Mouse (Mus musculus) liver, adult 2 months (tissue): ENCODE results near the gene Aldh3b3. TPM values are rescaled to one million over a fixed set of nuclear protein-coding genes. Genes with fewer than 3 reads are reported as not detected.

Experiments
- DNase-seq: peaks from one replicate; pipeline ENCODE4 v3.0.0-alpha.2; 2011; ENCODE audit warnings: low read depth, low spot score; ENCODE audit errors: extremely low read depth
- H3K27ac ChIP-seq: fragments of 200-500 bp; replicated peaks from 2 replicates; pipeline ENCODE4 v1.5.1; 2012; ENCODE audit warnings: low read depth, mild to moderate bottlenecking, control low read depth, inconsistent platforms, low read length; ENCODE audit not compliant: insufficient read depth
- H3K27me3 ChIP-seq: fragments of 200-500 bp; 2 replicates; pipeline ENCODE4 v1.6.1; 2012; ENCODE audit warnings: mild to moderate bottlenecking, moderate library complexity, low read length, inconsistent platforms; ENCODE audit not compliant: control insufficient read depth, insufficient read depth
- H3K36me3 ChIP-seq: fragments of 200-500 bp; 2 replicates; pipeline ENCODE4 v1.6.1; 2012; ENCODE audit warnings: low read length, inconsistent platforms; ENCODE audit not compliant: control insufficient read depth, insufficient read depth
- H3K4me1 ChIP-seq: fragments of 200-500 bp; 2 replicates; pipeline ENCODE4 v1.6.1; 2011; ENCODE audit warnings: low read length; ENCODE audit not compliant: control insufficient read depth, insufficient read depth
- H3K4me3 ChIP-seq: fragments of 200-500 bp; 2 replicates; pipeline ENCODE4 v1.5.1; 2011; ENCODE audit warnings: low read depth, mild to moderate bottlenecking, control low read depth, low read length, moderate library complexity; ENCODE audit not compliant: insufficient read depth
- H3K79me2 ChIP-seq: fragments of 200-500 bp; 2 replicates; pipeline ENCODE4 v1.6.1; 2012; ENCODE audit warnings: inconsistent platforms, mild to moderate bottlenecking, low read length, moderate library complexity; ENCODE audit not compliant: control insufficient read depth, insufficient read depth
- H3K9ac ChIP-seq: fragments of 200-500 bp; 2 replicates; pipeline ENCODE4 v1.6.1; 2012; ENCODE audit warnings: low read depth, mild to moderate bottlenecking, control low read depth, inconsistent platforms, low read length
- CTCF ChIP-seq: fragments of 200-500 bp; IDR thresholded peaks from 2 replicates; pipeline ENCODE4 v1.5.1; 2011; ENCODE audit warnings: low read depth, low read length, control low read depth
- POLR2A ChIP-seq: fragments of 200-500 bp; IDR thresholded peaks from 2 replicates; pipeline ENCODE4 v1.6.1; 2011; ENCODE audit warnings: low read length, control low read depth; ENCODE audit not compliant: insufficient read depth; ENCODE audit errors: extremely low read depth
- WGBS: fragments of 180-500 bp; shearing (Covaris S2); methylation state at CpG from one replicate; pipeline ENCODE4 v1.1.7; 2018; 5-methylcytosine and 5-hydroxymethylcytosine counted together
- polyA plus RNA-seq: library from polyadenylated mRNA; depleted of rRNA; stranded (reverse); fragments of >200 nt; gene quantifications from 2 replicates; pipeline ENCODE4 v1.2.3, GENCODE M21; 2012
- total RNA-seq: library from RNA; depleted of rRNA; stranded (reverse); fragments of >200 nt; gene quantifications from 2 replicates; pipeline ENCODE4 v1.2.3, GENCODE M21; 2014

Gene Aldh3b3
- total and polyA plus RNA-seq, 2 experiments: 0.74 to 7.7 TPM

- no peaks in the 10 kb centered on the region for H3K27me3 ChIP-seq
- no peak for DNase-seq
- H3K36me3 ChIP-seq: no peaks in the 10 kb centered on the region
- no peaks in the 10 kb centered on the region for H3K79me2 ChIP-seq
- H3K4me1 ChIP-seq: peaks cover 13% of the 10 kb centered on the region
- H3K9ac ChIP-seq: no peak overlapping the region
- TF ChIP-seq CTCF: no peak
- H3K27ac ChIP-seq: no peak overlapping the region
- 77% methylated on average over 8 of the region's 8 CpGs for WGBS
- no peak overlapping the region for H3K4me3 ChIP-seq
These were observed 38.8 kb downstream of the Aldh3b3 start for GRCm38 (mm10) chr19:3997231-3997630.

DNA sequence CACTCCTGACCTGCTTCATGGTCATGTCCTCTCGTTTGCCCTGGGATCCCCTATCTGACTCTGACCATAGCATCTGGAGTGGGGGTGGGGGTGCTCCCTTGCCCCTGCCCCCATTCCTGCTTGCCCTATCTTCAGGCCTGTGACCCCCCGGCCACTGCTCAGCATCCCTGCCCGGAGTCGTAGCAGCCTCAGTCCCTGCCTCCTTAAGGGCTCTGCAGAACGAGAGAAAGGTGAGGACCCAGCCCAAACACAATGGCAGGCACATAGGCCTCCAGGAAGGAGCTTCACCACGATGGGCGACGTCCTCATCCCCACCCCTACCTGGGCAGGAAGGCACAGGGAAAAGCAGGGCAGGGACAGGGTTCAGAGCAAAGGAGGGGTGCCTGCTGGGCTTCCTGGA, 39.9 kb downstream of the Aldh3b3 start:
- no peaks in the 10 kb centered on the region for H3K27me3 ChIP-seq
- TF ChIP-seq POLR2A (no peak), CTCF (no peak)
- H3K9ac ChIP-seq: no peak overlapping the region
- peaks cover 13% of the 10 kb centered on the region for H3K4me1 ChIP-seq
- no peaks in the 10 kb centered on the region for H3K36me3 ChIP-seq
- H3K27ac ChIP-seq: no peak overlapping the region
- H3K79me2 ChIP-seq: no peaks in the 10 kb centered on the region
- DNase-seq: no peak
- H3K4me3 ChIP-seq: no peak overlapping the region
- WGBS: 86% methylated on average over 8 of the region's 8 CpGs

DNA sequence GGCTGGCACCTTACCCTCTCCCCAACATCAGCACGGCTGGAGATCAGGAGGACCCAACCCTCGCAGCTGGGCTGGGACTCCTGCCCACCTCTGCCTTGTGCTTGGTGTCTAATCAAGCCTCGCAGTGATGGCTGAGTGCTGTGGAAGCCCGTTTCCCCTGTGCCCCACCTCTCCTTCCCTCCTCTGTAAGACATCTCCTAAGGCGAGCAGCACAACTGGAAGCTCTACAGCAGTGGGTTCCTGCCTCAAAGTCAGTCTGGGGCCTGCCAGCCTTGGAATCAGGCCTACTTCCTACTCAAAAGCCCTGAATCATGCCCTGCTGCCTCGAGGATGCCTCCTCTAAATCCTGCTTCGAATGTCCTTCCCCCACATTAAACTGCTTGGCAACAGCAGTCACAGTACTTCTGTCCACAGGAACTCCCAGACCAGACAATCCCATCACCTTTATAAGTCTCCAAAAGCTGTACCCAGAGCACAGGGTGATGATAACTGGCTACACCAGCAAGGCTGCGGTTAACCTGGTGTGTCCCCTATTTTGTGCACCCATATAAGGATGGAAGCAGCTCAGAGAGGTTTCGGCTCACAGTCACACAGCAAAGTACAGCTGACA, 40.8 kb downstream of the Aldh3b3 start:
- 89% methylated on average over 9 of the region's 9 CpGs for WGBS
- Histone ChIP-seq H3K4me3 (no peak overlapping the region), H3K4me1 (peaks cover 13% of the 10 kb centered on the region), H3K79me2 (no peaks in the 10 kb centered on the region), H3K36me3 (no peaks in the 10 kb centered on the region), H3K9ac (no peak overlapping the region), H3K27me3 (no peaks in the 10 kb centered on the region), H3K27ac (no peak overlapping the region)
- no peak for DNase-seq
- TF ChIP-seq CTCF (no peak), POLR2A (no peak)

- WGBS: under 1% methylated on average over 64 of the region's 64 CpGs
- Histone ChIP-seq H3K4me1 (peaks cover 13% of the 10 kb centered on the region), H3K4me3 (peak within 1 kb of the TSS; percentile 82), H3K79me2 (no peaks in the 10 kb centered on the region), H3K36me3 (no peaks in the 10 kb centered on the region), H3K27me3 (no peaks in the 10 kb centered on the region), H3K9ac (peak within 1 kb of the TSS; percentile 91), H3K27ac (peak within 1 kb of the TSS; percentile 85)
- TF ChIP-seq POLR2A: peak; percentile 89
- peak; percentile 83 for TF ChIP-seq CTCF
- peak; percentile 95 for DNase-seq
These were observed 41.9 kb downstream of the Aldh3b3 start, which contains the start of the genes Nudt8 and Gm49405 for GRCm38 (mm10) chr19:4000119-4000900. Gene Nudt8 (plus strand): TSS chr19:4000580. Gene Gm49405 (plus strand): TSS chr19:4000626.

DNA sequence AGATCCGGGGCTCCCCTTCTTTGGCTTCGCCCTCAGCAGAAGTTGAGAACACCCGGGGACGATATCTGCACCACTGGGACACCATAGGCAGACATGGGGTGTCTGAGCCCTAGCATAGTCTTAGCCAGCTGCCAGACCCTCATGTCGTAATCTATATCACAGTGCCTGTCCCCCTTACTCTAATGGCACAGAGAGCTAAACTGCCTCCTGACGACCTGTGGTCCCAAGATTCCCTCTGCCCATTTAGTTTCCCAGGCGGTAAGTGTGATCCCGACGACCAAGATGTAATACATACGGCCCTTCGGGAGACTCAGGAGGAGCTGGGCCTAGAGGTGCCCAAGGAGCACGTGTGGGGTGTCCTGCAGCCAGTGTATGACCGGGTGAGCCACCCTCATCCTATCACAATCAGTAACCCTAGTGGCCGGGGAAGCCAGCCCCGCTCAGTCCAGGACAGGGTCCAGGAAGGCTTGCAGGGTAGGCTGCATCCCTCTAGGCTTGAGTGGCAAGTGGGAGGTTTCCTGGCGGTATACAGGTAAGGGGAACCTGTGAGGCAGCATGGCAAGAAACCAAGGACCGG, 42.6 kb downstream of the Aldh3b3 start:
- WGBS: 24% methylated on average over 17 of the region's 17 CpGs
- Histone ChIP-seq H3K4me1 (peaks cover 13% of the 10 kb centered on the region), H3K9ac (peak overlapping the region; percentile 91), H3K27me3 (no peaks in the 10 kb centered on the region), H3K27ac (peak overlapping the region; percentile 85), H3K4me3 (peak overlapping the region; percentile 82), H3K36me3 (no peaks in the 10 kb centered on the region), H3K79me2 (no peaks in the 10 kb centered on the region)
- DNase-seq: no peak
- no peak for TF ChIP-seq CTCF
- no peak for TF ChIP-seq POLR2A

- WGBS: 96% methylated on average over 5 of the region's 5 CpGs
- H3K9ac ChIP-seq: no peak overlapping the region
These were observed 43.3 kb downstream of the Aldh3b3 start for GRCm38 (mm10) chr19:4001752-4002151.

More at GRCm38 (mm10) chr19:4001752-4002151, 43.3 kb downstream of the Aldh3b3 start:
- H3K27ac ChIP-seq: no peak overlapping the region
- H3K79me2 ChIP-seq: no peaks in the 10 kb centered on the region
- TF ChIP-seq CTCF (no peak), POLR2A (no peak)
- H3K27me3 ChIP-seq: no peaks in the 10 kb centered on the region
- peaks cover 12% of the 10 kb centered on the region for H3K4me1 ChIP-seq
- no peak for DNase-seq
- H3K4me3 ChIP-seq: no peak overlapping the region
- H3K36me3 ChIP-seq: peaks cover 2% of the 10 kb centered on the region; the same call in 1 of the 2 replicates
